Mouse (Mus musculus): Measurements from ENCODE around the gene Nrn1.

- TF ChIP-seq CTCF (IDR thresholded peaks at IDR 0.05; ENCODE audit: borderline replicate concordance, control insufficient read depth, extremely low read depth, insufficient read depth, low read length, poor library complexity) (no peak), POLR2A (IDR thresholded peaks at IDR 0.05; ENCODE audit: control insufficient read depth, extremely low read depth, insufficient read depth, low read length, poor library complexity) (no peak)
These were observed 11.1 kb downstream of the Nrn1 start for GRCm38 (mm10) chr13:36723726-36724300.

Measured in thymus, adult 2 months (tissue).